Mouse (Mus musculus) testis, adult 2 months (tissue): ENCODE data around the gene Bend6.

ENCODE experiments used
- CTCF ChIP-seq: fragments of 200-500 bp; IDR thresholded peaks from 2 replicates; pipeline ENCODE4 v1.5.1; 2012; ENCODE audit warnings: low read depth, mild to moderate bottlenecking, inconsistent platforms, low read length, moderate library complexity; ENCODE audit not compliant: control insufficient read depth, insufficient read depth, insufficient replicate concordance
- POLR2A ChIP-seq: fragments of 200-500 bp; IDR thresholded peaks from 2 replicates; pipeline ENCODE4 v1.6.1; 2012; ENCODE audit warnings: low read depth, mild to moderate bottlenecking, inconsistent platforms, low read length, moderate library complexity; ENCODE audit not compliant: control insufficient read depth

GRCm38 (mm10) chr1:33813868-33814794 is 93.5 kb downstream of the Bend6 start, which contains the start of gene Zfp451:
- TF ChIP-seq POLR2A (peak; percentile 93), CTCF (no peak)
